Mouse (Mus musculus): ENCODE data around the gene Zc3h7a.

- TF ChIP-seq CTCF (IDR thresholded peaks at IDR 0.05; ENCODE audit: low read depth, low read length) (no peak), POLR2A (IDR thresholded peaks at IDR 0.05; ENCODE audit: insufficient read depth, low read length) (no peak)
Observed at GRCm38 (mm10) chr16:11175100-11175488, 1.1 kb downstream of the Zc3h7a start.
